Mouse (Mus musculus) myocyte (in vitro differentiated cells): ENCODE measurements around the gene Gon7.

Experiments
- CEBPB ChIP-seq: IDR thresholded peaks from 2 replicates; pipeline ENCODE4 v1.6.1; 2011; ENCODE audit warnings: mild to moderate bottlenecking, moderate library complexity; ENCODE audit not compliant: poor library complexity, insufficient read depth, severe bottlenecking
- E2F4 ChIP-seq: IDR thresholded peaks from one replicate; pipeline ENCODE4 v1.6.1; 2011; ENCODE audit warnings: mild to moderate bottlenecking, control low read depth, moderate library complexity; ENCODE audit not compliant: insufficient read depth
- MAX ChIP-seq: IDR thresholded peaks from one replicate; pipeline ENCODE4 v1.6.1; 2011; ENCODE audit warnings: low read depth, mild to moderate bottlenecking, control low read depth
- MYOD1 ChIP-seq, 3 experiments: IDR thresholded peaks; one replicate each; pipeline ENCODE4 v1.6.1; 2011; ENCODE audit warnings: control low read depth in 2 of 3, low read depth in 2 of 3, mild to moderate bottlenecking in 2 of 3, moderate library complexity in 1 of 3; ENCODE audit not compliant: insufficient read length in 2 of 3, control insufficient read depth in 1 of 3
- POLR2A ChIP-seq: IDR thresholded peaks from one replicate; pipeline ENCODE4 v1.6.1; 2011; ENCODE audit warnings: low read depth, mild to moderate bottlenecking, control low read depth, moderate library complexity; ENCODE audit not compliant: insufficient read length
- POLR2AphosphoS2 ChIP-seq: IDR thresholded peaks from one replicate; pipeline ENCODE4 v1.6.1; 2011; ENCODE audit warnings: low read depth, control low read depth; ENCODE audit not compliant: insufficient read length
- SRF ChIP-seq: IDR thresholded peaks from one replicate; pipeline ENCODE4 v1.6.1; 2011; ENCODE audit warnings: low read depth; ENCODE audit not compliant: control insufficient read depth, insufficient read length
- TCF12 ChIP-seq: IDR thresholded peaks from one replicate; pipeline ENCODE4 v1.6.1; 2011; ENCODE audit warnings: mild to moderate bottlenecking, control low read depth; ENCODE audit not compliant: poor library complexity, insufficient read depth, severe bottlenecking
- USF1 ChIP-seq: IDR thresholded peaks from one replicate; pipeline ENCODE4 v1.6.1; 2011; ENCODE audit warnings: low read depth, mild to moderate bottlenecking, control low read depth, moderate library complexity

- TF ChIP-seq CEBPB (no peak), E2F4 (no peak), POLR2A (no peak), MYOD1 (IDR thresholded peaks at IDR 0.05; ENCODE audit: control insufficient read depth in 1 of 3, insufficient read length in 2 of 3, low read depth in 2 of 3) (no peak), POLR2AphosphoS2 (no peak), USF1 (no peak), TCF12 (no peak), SRF (no peak), MAX (no peak)
Observed at GRCm38 (mm10) chr12:102778151-102778550, 20.5 kb upstream of the Gon7 start.
